Mouse (Mus musculus): ENCODE results near the gene Sh3gl2.

Sh3gl2 gene

DNA sequence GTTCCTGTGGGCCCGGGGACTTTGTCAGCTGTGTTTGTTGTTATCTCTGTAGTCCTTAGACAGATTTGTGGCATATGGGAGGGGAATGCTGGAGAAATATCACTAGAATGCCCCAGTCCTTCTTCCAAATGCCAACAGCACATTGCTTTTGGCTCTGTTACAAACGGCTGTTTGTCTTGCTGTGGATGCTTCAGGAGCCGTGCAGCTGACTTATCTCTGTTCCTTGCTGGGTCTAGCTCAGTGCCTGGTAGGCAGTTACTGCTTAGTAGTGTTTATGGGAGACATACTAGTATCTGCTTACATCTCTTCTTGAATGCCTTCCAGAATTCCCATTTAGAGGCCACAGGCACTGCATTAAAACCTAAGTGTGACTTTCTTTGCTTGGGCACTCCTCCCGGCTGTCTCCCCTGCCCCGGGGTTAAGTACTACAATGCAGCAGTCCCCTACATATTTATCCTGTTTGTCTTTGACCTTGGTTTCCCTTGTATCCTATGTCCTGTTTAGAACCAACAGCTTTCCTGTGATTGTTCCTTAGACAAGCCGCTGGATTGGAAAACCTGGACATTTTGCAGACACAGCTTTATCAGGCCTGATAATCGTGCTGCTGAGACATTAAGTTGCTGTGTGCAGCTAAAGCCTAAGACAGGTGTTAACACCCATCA, 101.1 kb downstream of the Sh3gl2 start:
- DNase-seq: peak; percentile 16 to 57

DNA sequence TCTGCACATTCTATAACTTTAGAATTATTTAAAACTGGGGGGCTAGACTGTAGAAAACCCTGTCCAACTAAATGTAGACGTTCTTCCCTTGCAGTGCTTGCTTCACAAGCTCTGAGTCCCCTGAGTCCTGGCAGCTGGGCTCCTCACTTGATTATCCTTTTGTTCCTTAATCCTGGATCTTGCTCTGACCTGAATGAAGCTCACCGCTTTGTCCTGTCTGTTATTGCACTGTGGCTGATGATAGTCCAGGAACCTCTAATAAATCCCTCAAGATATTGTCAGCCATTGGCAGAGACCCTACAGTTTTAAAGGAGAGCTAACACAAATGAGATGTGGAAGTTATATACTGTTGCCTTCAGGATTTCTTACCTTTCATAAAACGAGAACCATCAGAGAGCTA, 114.2 kb downstream of the Sh3gl2 start:
- DNase-seq: no peak

DNA sequence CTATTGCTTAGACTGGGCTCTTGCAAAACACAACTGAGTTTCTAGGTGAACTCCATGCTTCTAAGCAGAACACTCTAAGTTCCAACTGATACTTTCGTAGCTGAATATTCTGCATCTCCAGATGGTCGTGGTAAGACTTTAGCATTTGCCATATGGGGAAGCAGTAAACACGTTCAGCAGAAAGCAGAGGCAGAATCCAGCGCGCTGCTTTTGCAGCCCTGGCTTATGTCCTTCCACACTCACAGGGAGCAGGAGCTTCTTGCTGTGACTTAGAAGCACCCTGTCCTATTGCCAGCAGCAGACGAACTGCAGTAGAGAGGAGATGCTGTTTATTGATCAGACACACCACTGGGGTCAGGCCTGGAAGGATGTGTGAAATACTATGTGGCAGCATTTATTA, 120.5 kb downstream of the Sh3gl2 start:
- DNase-seq: no peak

DNA sequence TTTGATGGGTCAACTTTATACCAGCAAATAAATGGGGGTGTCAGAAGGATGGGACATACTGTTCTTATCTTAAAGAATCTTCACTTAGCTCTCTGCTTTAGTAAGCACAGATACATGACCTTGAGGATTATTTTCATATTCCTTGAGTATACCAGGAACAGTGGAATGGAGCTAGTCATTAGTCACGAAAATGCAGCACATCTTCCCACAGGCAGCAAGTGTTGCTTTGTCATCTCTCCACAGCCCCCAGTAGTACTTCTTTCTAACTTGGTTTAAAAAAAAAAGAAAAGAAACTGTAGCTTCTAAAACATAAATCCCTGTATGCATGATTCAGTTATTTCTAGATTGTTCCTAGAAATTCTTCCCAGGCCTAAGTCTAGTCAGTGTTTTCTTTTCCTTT, 121.1 kb downstream of the Sh3gl2 start:
- no peak for DNase-seq

DNA sequence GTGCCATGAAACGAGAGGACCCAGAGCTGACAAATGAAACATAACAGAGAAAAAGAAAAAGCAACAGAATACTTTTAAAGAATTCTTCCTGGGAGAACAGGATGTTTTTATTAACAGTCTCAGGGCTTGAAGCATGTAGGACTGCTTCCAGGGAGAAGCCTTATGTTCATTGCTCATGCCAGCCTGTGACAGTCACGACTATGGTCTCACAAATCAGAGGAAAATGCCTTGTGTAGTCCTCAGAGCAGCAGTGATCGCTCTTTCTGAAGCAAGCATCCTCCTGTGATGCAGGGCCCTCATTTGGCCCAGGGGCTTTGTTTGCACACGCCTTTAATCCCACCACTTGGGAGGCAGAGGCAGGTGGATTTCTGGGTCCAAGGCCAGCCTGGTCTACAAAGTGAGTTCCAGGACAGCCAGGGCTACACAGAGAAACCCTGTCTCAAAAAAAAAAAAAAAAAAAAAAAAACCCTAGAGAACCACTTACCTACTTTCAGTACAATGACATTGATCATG, 129.8 kb downstream of the Sh3gl2 start:
- DNase-seq: no peak

DNA sequence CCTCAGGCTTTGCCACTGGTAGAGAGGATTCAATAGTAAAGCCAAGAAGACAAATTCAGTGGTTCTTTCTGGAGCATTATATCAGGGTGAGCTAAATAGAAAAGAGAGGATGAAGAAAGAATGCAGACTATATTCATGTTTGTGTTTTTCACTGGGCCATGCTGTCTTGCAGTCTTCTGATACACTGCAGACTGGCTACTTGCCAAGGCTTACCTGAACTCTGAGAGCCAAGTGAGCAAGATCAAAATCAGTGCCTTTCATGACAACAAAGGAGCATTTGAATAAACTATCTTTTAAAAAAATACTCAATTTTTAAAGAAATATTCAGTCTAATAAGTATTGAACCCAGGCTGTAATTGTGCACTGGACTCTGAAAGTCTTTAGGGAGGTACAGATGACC, 131.4 kb downstream of the Sh3gl2 start:
- DNase-seq: peak in 1 of 2 experiments; percentile 17

DNA sequence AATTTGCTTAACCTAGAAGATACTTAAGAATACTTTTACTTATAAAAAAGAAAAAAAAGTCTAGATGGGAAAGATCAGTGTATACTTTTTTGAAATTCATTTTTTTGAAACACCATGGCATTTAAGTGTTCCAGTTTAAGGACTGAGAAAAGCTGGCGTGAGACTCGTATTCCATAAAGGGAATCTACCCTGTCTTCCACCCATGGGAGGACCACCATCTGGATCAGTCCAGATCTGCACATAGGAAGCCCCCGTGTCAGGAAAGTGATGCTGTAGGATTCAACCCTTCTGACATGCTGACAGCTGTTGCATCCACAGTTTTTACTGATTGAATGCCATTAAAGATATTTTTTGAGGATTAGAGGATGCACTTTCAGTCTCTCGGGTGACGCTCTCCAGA, 134.2 kb downstream of the Sh3gl2 start:
- DNase-seq: no peak

DNA sequence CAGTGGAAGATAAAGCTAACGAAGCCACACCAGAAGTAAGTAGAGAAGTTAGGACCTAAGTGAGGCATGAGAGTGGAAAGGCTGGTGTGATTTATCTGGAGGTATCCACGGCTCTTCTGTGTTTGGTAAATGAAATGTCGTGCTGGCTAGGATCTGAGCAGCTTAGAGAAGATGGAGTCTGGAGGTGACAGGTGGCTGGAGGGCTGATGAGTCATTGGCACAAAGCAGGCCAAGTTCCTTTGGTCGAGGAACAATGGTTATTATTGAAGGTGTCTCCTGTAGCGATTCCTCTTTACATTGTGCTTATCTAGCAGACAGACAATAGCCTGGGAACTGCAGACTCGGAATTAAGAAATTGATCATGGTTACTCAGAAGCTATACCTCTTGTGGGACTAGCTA, 135.8 kb downstream of the Sh3gl2 start:
- DNase-seq: no peak

DNA sequence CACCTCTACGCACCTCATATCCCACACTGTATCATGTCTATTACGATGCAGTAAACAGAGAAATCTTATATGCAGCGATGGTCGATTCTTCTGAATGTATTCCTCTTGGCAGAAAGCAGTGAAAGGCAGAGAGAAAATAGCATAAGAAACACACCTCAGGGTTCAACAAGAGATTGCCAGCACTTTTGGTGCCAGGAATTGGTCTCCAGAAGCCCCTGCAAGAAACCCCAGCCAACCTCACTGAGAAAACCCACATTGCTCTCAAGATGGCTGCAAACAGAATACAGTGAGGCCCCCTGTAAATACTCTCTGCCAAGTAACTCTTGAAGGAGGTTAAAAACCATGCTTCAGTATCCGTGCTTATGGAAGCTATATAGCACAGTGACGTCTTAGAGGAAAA, 141.0 kb downstream of the Sh3gl2 start:
- DNase-seq: no peak

DNA sequence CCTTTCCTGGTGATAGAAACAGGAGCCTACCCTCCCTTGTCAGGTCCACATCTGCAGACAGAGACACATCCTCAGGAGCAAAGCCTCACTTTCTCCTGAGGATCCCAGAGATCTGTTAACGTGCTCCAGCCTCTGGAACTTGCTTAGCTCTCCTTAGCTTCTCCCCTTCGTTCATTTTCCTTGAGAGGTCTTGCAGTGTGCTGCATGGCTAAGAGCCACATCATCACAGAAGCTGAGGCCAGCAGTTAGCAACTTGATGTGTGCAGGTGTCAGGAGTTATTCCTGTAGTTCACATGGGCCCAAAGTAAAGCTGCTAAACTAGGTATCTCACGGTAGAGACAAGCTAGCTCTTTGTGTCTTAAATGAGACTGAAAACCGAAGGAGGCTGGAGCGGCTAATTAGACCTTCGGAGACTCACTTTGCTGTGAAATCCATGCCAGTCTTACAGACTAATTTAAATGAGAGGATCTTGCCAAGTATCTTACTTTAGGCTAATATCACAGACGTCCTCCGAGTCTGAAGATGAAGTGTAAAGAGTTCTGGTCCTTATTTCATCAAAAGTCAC, 143.2 kb downstream of the Sh3gl2 start:
- DNase-seq: no peak

DNA sequence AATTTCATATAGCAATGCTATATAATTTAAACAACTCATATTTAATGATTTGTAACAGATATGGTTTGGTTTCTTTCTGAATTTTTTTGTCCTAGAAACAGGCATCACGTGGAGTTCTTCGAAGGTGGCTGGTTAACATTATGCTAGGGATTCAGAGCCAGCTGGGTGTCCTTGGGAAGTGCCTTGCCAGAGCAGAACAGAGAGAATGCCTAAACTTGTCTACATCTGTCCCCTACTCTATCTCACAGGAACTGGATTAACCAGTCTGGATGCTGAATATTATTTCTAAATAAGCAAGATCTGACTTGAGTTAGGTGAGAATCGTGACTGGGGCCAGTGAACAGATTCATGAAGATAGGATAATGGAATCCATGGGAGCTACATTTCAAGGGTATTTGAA, 157.7 kb downstream of the Sh3gl2 start:
- no peak for DNase-seq

DNA sequence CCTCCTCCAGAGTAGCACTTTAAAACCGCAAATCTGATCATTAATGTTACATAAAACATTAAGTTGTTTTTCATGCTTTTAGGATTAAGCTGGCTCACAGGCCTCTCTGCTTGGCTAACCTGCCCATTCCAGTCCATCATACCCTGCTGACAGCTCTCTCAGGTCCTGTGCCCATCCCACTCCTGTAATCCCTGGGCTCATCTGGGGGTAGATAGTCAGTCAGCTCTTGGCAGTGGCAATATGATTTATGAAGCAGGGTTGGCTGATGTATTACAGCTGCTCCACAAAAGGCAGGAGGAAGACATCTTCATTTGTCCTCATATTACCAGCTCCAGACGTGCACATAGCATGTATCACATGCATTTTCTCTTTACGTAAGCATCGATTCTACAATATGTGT, 158.3 kb downstream of the Sh3gl2 start:
- no peak for DNase-seq

DNA sequence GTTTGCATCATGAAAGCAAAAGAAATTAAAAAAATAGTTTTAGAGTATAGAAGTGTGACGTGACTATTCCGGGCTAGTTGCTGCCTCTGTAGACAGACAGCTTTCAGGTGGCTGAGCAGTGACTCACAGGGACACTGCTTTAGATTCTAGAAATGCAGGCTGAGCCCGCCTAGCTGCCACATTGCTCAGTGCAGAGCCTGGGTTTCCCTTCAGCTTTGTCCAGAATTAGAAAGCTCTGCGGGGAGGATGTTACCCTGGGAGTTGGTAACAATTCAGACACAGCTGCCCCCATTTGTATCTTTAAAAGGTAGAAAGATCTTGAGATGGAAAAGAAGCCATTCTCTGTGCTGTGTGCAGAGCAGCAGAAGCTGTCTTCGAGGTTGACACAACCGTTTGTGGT, 166.1 kb downstream of the Sh3gl2 start:
- no peak for DNase-seq

DNA sequence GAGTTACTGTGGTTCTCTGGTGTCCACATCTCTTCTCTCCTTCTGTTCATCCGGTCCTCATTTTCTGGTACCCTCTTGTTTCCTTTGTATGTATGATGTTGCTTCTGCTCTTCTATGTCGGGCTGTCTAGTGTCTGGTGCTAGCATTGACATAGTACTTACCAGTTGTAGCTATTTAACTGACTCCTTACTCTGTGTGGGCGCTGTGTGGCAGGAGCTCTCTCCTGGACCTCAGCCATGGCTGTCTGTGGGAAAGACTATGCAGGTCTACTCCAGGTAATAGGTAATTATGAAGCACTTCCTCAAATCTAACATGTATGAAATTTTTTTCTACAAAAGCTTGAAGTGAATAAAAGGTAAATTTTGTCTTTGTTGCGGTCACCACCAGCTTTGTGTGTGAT, 169.9 kb downstream of the Sh3gl2 start:
- DNase-seq: no peak

DNA sequence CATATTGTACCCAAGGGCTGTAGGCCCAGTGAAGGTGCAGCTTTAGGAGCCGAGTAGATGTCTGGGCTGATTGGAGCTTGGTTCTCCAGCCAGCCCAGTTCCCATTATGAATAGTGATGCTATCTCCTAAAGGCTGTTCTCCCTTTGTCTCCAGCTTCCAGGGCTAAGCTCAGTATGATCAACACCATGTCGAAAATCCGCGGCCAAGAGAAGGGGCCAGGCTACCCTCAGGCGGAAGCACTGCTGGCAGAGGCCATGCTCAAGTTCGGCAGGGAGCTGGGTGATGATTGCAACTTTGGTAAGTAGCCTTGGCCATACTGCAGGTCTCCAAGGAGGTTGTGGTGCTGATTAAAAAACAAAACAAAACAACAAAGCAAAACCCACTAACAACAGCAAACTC, 171.3 kb downstream of the Sh3gl2 start:
- no peak for DNase-seq

DNA sequence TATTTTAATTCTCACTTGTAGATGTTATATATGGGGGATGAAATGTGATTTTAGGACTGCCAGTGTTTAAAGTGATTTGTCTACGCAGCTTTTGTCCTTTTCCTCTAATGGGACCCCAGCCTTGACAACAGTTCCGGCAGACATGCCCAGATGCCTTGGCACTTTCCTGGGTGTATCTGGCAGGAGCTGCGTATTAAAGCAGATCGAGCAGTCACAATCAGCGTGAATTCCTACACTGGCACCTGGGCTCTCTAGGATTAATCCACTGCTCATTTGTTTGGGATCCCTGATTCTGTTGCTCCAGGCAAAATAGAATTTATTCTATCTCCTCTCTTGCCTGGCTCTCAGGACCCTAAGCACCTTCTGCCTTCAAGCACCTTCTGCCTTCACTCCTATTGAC, 171.7 kb downstream of the Sh3gl2 start:
- DNase-seq: no peak

DNA sequence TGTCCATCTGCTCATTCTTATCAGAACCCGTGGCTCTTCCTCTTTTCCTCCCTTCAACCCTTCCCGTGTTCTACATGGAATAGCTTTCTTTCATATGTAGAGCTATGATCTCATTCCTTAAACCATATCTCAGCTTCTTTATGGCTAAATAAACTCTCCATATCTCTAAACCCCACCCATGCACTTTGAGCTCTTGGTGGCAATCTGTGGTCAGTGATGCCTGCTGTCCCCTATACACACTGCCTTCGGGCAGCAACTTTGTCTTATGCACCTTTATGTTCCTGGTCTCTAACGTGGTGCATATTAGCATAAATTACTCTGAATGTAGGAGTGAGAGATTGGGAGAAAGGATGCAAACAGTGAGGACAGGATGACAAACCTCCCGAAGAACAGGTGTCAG, 180.3 kb downstream of the Sh3gl2 start:
- DNase-seq: no peak

DNA sequence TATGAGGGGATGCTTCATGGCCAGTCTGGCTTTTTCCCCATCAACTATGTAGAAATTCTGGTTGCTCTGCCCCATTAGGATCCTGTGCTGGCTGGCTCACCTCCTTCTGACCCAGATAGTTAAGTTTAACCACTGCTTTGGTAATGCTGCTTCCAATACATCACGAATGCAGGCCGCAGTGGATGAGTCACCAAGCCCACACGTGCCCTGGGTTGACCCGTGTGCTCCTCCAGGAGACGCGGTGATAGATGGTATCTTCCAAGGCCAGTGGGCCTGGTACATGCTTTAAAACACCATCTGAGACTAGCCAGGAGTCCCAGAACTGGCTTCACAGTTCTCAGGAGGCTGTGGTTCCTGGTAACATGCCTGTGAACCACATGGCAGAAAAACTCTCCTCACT, 182.8 kb downstream of the Sh3gl2 start:
- no peak for DNase-seq

DNA sequence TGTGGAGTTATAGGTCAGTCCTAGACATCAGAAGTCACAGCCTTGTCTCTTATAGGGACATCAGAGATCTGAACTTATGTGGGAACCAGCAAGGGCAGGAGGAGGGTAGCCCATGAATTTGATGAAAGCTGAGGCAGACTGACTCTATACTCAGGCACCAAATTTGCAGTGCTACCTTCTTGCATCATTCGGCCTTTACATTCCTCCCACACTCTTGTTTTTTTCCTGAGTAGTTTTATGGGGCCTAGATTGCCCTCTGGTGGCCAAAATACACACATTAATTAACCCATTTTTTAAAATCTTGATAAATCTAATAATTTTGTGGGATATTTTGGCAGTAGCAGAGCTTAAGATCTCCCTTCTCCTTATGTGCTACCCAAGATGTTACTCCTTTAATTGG, 186.9 kb downstream of the Sh3gl2 start:
- peak in 1 of 2 experiments; percentile 13 for DNase-seq

DNA sequence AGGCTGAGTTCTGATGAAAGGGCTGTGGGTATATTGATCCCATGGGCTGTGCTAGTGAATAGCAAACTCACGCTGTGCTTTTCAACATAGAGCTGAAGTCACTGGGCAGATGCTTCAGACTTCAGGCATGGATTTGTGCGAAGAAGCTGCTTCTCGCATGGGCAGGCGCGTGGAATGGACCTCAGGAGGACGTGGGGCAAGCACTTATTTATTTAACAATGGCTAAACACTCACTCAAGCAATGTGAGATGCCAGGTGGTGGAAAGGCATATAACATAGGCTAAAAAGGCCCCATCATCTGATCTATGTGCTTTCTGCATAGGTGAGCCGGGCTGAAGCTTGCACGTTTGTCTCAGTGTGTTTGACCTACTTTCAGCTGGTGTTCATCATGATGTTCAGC, 193.8 kb downstream of the Sh3gl2 start:
- no peak for DNase-seq

DNA sequence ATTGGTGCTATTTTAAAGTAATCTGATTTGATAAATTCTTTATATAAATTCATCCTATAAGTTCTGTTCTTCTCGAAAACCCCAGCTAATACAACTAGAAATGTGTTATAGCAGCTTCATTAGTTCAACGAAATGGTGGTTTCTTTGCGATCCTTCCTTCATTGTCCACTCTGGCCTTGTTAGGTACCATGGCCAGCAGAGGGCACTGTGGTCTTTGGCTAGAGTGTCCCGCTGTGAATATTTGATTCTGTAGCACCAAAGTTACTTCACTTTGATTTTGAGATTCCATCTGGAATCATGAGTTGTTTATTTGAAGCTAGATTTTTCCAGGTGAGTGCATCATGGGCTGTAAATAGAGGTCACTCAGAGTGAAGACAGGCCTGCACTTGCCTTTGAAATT, 197.9 kb downstream of the Sh3gl2 start:
- DNase-seq: peak; percentile 62 to 91

DNA sequence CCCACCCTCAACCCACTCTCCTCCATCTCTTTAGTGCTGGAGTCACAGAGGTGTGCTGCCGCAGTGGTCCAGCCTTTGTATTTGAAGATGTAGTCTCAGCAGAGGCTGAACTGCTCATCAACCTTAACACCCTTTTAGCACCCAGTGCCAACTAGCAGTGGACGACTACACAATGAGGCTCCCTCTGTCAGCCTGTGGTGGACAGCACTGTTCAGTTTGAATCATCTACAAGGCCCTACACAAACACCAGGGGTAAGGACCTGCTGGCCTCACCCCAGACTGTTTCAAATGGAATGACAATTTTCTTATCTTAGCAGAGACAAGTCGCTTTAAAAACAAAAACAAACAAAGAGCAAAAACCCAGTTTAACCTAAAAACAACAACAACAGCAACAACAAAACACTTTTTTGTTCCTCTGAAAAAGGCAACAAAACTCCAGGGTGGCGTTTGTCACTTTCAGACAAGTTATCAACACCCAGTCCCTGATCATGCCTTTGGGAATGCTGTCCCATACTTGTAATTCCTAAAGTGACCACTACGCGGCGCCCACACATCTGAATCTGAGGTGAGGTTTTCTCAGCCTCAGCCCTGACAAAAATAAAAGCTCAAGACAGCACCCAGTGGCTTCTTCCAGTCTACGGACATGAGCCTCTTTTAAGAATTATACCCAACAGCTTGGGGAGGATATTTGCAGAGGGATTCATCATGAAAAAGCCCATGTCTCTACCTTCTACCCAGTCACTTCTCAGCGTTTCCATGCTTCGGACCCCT, 199.7 kb downstream of the Sh3gl2 start:
- DNase-seq: peak; percentile 45 to 80

DNA sequence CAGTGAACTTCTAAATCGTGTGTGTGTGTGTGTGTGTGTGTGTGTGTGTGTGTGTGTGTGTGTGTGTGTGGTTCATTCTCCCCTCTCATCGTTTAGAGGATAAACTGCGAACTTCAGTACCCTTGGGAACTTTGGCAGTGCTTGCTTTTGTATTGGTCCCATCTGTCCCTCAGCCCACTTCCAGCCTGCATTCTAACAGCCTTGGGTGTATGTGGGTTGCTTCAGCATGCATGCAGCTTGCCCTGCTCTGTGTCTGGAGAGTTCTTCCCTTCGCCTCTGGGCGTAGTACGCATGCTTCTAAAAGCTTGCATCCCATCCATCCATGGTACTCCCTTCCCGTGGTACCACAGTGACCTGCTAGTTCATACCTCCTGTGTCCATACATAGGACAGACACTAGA, 200.3 kb downstream of the Sh3gl2 start:
- no peak for DNase-seq

DNA sequence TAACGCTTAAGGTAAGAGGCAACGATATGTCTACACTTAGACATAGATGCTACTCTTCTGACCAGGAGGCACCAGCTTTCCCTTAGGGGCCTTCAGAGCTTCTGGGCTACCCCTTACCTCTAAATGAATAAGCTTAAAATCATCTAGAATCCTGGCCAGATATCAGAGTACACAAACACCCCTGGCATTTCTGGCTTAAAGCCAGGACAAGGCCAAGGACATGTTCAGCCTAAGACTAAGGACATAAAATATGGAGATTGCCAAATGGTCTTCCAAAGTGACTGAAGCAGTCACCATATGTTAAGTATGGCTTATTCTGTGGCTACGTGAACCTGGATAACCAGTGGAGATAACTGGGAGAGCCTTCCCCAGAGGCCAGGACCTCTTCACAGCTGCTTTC, 211.5 kb downstream of the Sh3gl2 start:
- DNase-seq: peak in 1 of 2 experiments; percentile 4

Data from kidney, postnatal 36 days (tissue).